Mouse (Mus musculus): Measurements from ENCODE around the gene Wdtc1. TPM values are rescaled to one million over a fixed set of nuclear protein-coding genes. Genes with fewer than 3 reads are reported as not detected.

The Wdtc1 gene
- polyA plus RNA-seq, 1 experiment from 2014 or later = 17.4 TPM

GRCm38 (mm10) chr4:133380532-133380931 is 27.3 kb upstream of the Wdtc1 start:
- H3K27ac ChIP-seq (replicated peaks; ENCODE audit: low read depth, low read length) = no peak overlapping the region
- H3K9ac ChIP-seq (ENCODE audit: low read length) = no peak overlapping the region
- peaks cover 27% of the 10 kb centered on the region for H3K4me1 ChIP-seq (ENCODE audit: control insufficient read depth, insufficient read depth, low read length)
- WGBS = 80% methylated on average over 6 of the region's 6 CpGs
- no peaks in the 10 kb centered on the region for H3K36me3 ChIP-seq (ENCODE audit: control insufficient read depth, insufficient read depth, low read length)
- ATAC-seq (ENCODE audit: insufficient number of reproducible peaks, low FRiP score, low TSS enrichment, low read depth) = no peak
- DNase-seq (ENCODE audit: low spot score) = no peak
- no peaks in the 10 kb centered on the region for H3K27me3 ChIP-seq (ENCODE audit: control insufficient read depth, insufficient read depth, low read length)
- no peaks in the 10 kb centered on the region for H3K9me3 ChIP-seq (ENCODE audit: control insufficient read depth, low read length)
- H3K4me3 ChIP-seq (ENCODE audit: low read depth, low read length) = no peak overlapping the region
- H3K4me2 ChIP-seq (ENCODE audit: low read depth, severe bottlenecking) = no peak overlapping the region

- no peaks in the 10 kb centered on the region for H3K36me3 ChIP-seq (ENCODE audit: control insufficient read depth, insufficient read depth, low read length)
- H3K9me3 ChIP-seq (ENCODE audit: control insufficient read depth, low read length) = no peaks in the 10 kb centered on the region
- WGBS = 69% methylated on average over 3 of the region's 3 CpGs
- no peak overlapping the region for H3K9ac ChIP-seq (ENCODE audit: low read length)
- H3K4me1 ChIP-seq (ENCODE audit: control insufficient read depth, insufficient read depth, low read length) = peaks cover 27% of the 10 kb centered on the region
- no peak overlapping the region for H3K27ac ChIP-seq (replicated peaks; ENCODE audit: low read depth, low read length)
- no peaks in the 10 kb centered on the region for H3K27me3 ChIP-seq (ENCODE audit: control insufficient read depth, insufficient read depth, low read length)
- ATAC-seq (ENCODE audit: insufficient number of reproducible peaks, low FRiP score, low TSS enrichment, low read depth) (no peak), DNase-seq (ENCODE audit: low spot score) (no peak)
- no peak overlapping the region for H3K4me3 ChIP-seq (ENCODE audit: low read depth, low read length)
- H3K4me2 ChIP-seq (ENCODE audit: low read depth, severe bottlenecking) = no peak overlapping the region
Observed at GRCm38 (mm10) chr4:133379861-133380260, 26.6 kb upstream of the Wdtc1 start.

GRCm38 (mm10) chr4:133379046-133379347 is 25.7 kb upstream of the Wdtc1 start:
- 0 out of 2 replicates have a peak overlapping the region, but pooled peaks have one; percentile 9 for H3K9ac ChIP-seq (ENCODE audit: low read length)

GRCm38 (mm10) chr4:133378236-133379045 is 25.2 kb upstream of the Wdtc1 start:
- H3K27me3 ChIP-seq (ENCODE audit: control insufficient read depth, insufficient read depth, low read length) = no peaks in the 10 kb centered on the region
- peak overlapping the region; percentile 42; the same call in 1 of the 2 replicates for H3K27ac ChIP-seq (replicated peaks; ENCODE audit: low read depth, low read length)
- no peak overlapping the region for H3K4me3 ChIP-seq (ENCODE audit: low read depth, low read length)
- peak; percentile 60 for DNase-seq (ENCODE audit: low spot score)
- WGBS = 2% methylated on average over 13 of the region's 13 CpGs
- peaks cover 29% of the 10 kb centered on the region for H3K4me1 ChIP-seq (ENCODE audit: control insufficient read depth, insufficient read depth, low read length)
- H3K4me2 ChIP-seq (ENCODE audit: low read depth, severe bottlenecking) = peak overlapping the region; percentile 20; the same call in 1 of the 2 replicates
- 0 out of 2 replicates have a peak, but pooled peaks have one; percentile 21 for ATAC-seq (ENCODE audit: insufficient number of reproducible peaks, low FRiP score, low TSS enrichment, low read depth)
- H3K9ac ChIP-seq (ENCODE audit: low read length) = no peak overlapping the region
- no peaks in the 10 kb centered on the region for H3K9me3 ChIP-seq (ENCODE audit: control insufficient read depth, low read length)
- H3K36me3 ChIP-seq (ENCODE audit: control insufficient read depth, insufficient read depth, low read length) = no peaks in the 10 kb centered on the region

More at GRCm38 (mm10) chr4:133379046-133379347, 25.7 kb upstream of the Wdtc1 start:
- Histone ChIP-seq H3K4me3 (ENCODE audit: low read depth, low read length) (no peak overlapping the region), H3K27ac (replicated peaks; ENCODE audit: low read depth, low read length) (peak overlapping the region; percentile 42; the same call in 1 of the 2 replicates), H3K36me3 (ENCODE audit: control insufficient read depth, insufficient read depth, low read length) (no peaks in the 10 kb centered on the region), H3K27me3 (ENCODE audit: control insufficient read depth, insufficient read depth, low read length) (no peaks in the 10 kb centered on the region), H3K9me3 (ENCODE audit: control insufficient read depth, low read length) (no peaks in the 10 kb centered on the region), H3K4me1 (ENCODE audit: control insufficient read depth, insufficient read depth, low read length) (peaks cover 29% of the 10 kb centered on the region), H3K4me2 (ENCODE audit: low read depth, severe bottlenecking) (no peak overlapping the region)
- ATAC-seq (ENCODE audit: insufficient number of reproducible peaks, low FRiP score, low TSS enrichment, low read depth) (no peak), DNase-seq (ENCODE audit: low spot score) (no peak)
- 32% methylated on average over 5 of the region's 5 CpGs for WGBS

GRCm38 (mm10) chr4:133375812-133376577 is 22.7 kb upstream of the Wdtc1 start:
- Histone ChIP-seq H3K4me3 (ENCODE audit: low read depth, low read length) (no peak overlapping the region), H3K36me3 (ENCODE audit: control insufficient read depth, insufficient read depth, low read length) (no peaks in the 10 kb centered on the region), H3K9ac (ENCODE audit: low read length) (no peak overlapping the region), H3K4me2 (ENCODE audit: low read depth, severe bottlenecking) (no peak overlapping the region), H3K4me1 (ENCODE audit: control insufficient read depth, insufficient read depth, low read length) (peaks cover 49% of the 10 kb centered on the region), H3K27me3 (ENCODE audit: control insufficient read depth, insufficient read depth, low read length) (no peaks in the 10 kb centered on the region), H3K9me3 (ENCODE audit: control insufficient read depth, low read length) (no peaks in the 10 kb centered on the region), H3K27ac (replicated peaks; ENCODE audit: low read depth, low read length) (no peak overlapping the region)
- ATAC-seq (ENCODE audit: insufficient number of reproducible peaks, low FRiP score, low TSS enrichment, low read depth) = no peak
- WGBS = 86% methylated on average over 10 of the region's 10 CpGs
- no peak for DNase-seq (ENCODE audit: low spot score)

GRCm38 (mm10) chr4:133374011-133374410 is 20.7 kb upstream of the Wdtc1 start:
- Histone ChIP-seq H3K4me3 (ENCODE audit: low read depth, low read length) (no peak overlapping the region), H3K4me1 (ENCODE audit: control insufficient read depth, insufficient read depth, low read length) (peaks cover 48% of the 10 kb centered on the region), H3K9ac (ENCODE audit: low read length) (no peak overlapping the region), H3K36me3 (ENCODE audit: control insufficient read depth, insufficient read depth, low read length) (no peaks in the 10 kb centered on the region), H3K27me3 (ENCODE audit: control insufficient read depth, insufficient read depth, low read length) (no peaks in the 10 kb centered on the region), H3K4me2 (ENCODE audit: low read depth, severe bottlenecking) (no peak overlapping the region), H3K9me3 (ENCODE audit: control insufficient read depth, low read length) (no peaks in the 10 kb centered on the region), H3K27ac (replicated peaks; ENCODE audit: low read depth, low read length) (no peak overlapping the region)
- ATAC-seq (ENCODE audit: insufficient number of reproducible peaks, low FRiP score, low TSS enrichment, low read depth) (no peak), DNase-seq (ENCODE audit: low spot score) (no peak)
- 85% methylated on average over 4 of the region's 4 CpGs for WGBS

GRCm38 (mm10) chr4:133372278-133372665 is 19.0 kb upstream of the Wdtc1 start:
- H3K4me2 ChIP-seq (ENCODE audit: low read depth, severe bottlenecking) = peak overlapping the region; percentile 77
- DNase-seq (ENCODE audit: low spot score) = no peak
- no peaks in the 10 kb centered on the region for H3K9me3 ChIP-seq (ENCODE audit: control insufficient read depth, low read length)
- H3K27me3 ChIP-seq (ENCODE audit: control insufficient read depth, insufficient read depth, low read length) = no peaks in the 10 kb centered on the region
- no peak overlapping the region for H3K27ac ChIP-seq (replicated peaks; ENCODE audit: low read depth, low read length)
- ATAC-seq (ENCODE audit: insufficient number of reproducible peaks, low FRiP score, low TSS enrichment, low read depth) = no peak
- peak overlapping the region; percentile 43; the same call in 1 of the 2 replicates for H3K9ac ChIP-seq (ENCODE audit: low read length)
- no peak overlapping the region for H3K4me3 ChIP-seq (ENCODE audit: low read depth, low read length)
- WGBS = 69% methylated on average over 6 of the region's 6 CpGs
- H3K36me3 ChIP-seq (ENCODE audit: control insufficient read depth, insufficient read depth, low read length) = no peaks in the 10 kb centered on the region
- peaks cover 31% of the 10 kb centered on the region for H3K4me1 ChIP-seq (ENCODE audit: control insufficient read depth, insufficient read depth, low read length)

- ATAC-seq (ENCODE audit: insufficient number of reproducible peaks, low FRiP score, low TSS enrichment, low read depth) (no peak), DNase-seq (ENCODE audit: low spot score) (no peak)
- Histone ChIP-seq H3K9me3 (ENCODE audit: control insufficient read depth, low read length) (no peaks in the 10 kb centered on the region), H3K36me3 (ENCODE audit: control insufficient read depth, insufficient read depth, low read length) (no peaks in the 10 kb centered on the region), H3K27ac (replicated peaks; ENCODE audit: low read depth, low read length) (no peak overlapping the region), H3K4me3 (ENCODE audit: low read depth, low read length) (0 out of 2 replicates have a peak overlapping the region, but pooled peaks have one; percentile 8), H3K9ac (ENCODE audit: low read length) (peak overlapping the region; percentile 43), H3K27me3 (ENCODE audit: control insufficient read depth, insufficient read depth, low read length) (no peaks in the 10 kb centered on the region), H3K4me2 (ENCODE audit: low read depth, severe bottlenecking) (peak overlapping the region; percentile 77), H3K4me1 (ENCODE audit: control insufficient read depth, insufficient read depth, low read length) (peaks cover 31% of the 10 kb centered on the region)
- 75% methylated on average over 7 of the region's 7 CpGs for WGBS
Observed at GRCm38 (mm10) chr4:133371621-133372277, 18.5 kb upstream of the Wdtc1 start.
